Mouse (Mus musculus) ovary, adult 18-20 months (tissue): ENCODE results near the gene Hrc.

Source experiments
- DNase-seq: peaks from one replicate; pipeline ENCODE4 v3.0.0; 2022; ENCODE audit warnings: low spot score, mixed read lengths

The Hrc gene

GRCm38 (mm10) chr7:45335056-45335455 lies at the start of gene Hrc:
Hrc (plus strand) TSS chr7:45335290.
- no peak for DNase-seq

DNA sequence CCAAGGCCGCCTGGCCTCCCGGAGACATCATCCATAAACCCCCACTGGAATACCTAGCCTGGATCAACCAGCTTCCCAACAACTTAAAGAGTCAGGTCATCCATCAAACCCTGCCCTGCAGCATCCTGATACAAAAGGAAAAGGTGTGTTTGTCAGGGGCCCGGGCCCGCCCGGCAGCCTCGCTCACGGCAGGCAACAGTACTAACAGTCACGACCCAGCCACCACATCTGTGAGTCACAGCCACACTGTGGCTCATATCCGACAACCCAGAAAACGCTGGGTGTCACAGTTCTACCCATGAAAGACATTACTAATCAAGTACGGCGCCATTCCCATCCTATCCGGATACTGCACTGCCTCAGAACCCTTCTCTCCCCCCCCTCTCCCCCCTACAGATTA lies 48.6 kb upstream of the Hrc start:
- DNase-seq = no peak

GRCm38 (mm10) chr7:45296626-45297025 lies 38.5 kb upstream of the Hrc start:
- no peak for DNase-seq

DNA sequence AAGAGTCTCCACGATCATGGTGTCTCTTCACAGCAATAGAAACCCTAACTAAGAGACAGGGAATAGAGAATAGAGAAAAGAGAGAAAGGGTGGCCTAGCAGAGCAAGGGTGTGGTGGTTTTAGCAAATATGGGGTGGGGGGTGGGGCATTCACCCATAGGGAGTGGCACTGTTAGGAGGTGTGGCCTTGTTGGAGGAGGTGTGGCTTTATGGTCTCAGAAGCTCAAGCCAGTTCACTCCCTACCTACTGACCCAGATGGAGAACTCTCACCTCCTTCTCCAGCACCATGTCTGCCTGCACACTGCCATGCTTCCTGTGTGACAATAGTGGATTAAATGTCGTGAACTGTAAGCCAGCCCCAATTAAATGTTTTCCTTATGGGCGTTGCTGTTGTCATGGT lies 37.5 kb upstream of the Hrc start:
- DNase-seq = no peak

DNA sequence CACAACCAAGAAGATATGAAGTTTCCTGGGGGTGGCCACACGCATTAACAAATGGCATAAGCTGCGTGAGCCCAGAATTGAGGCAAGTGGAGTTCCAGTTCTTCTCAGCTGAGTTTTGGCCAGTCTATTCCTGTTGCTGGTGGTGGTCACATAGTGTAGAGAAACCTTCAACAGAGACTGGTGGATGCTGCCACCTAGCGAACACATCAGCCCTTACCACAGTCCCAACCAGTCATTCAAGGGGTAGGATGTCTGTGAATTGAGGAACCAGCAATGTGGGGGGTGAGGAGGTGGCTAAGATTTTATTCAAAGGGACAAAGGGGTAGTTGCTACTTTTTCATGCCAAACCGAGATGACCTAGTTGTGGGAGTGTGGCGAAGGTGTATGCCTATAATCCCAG lies 35.3 kb upstream of the Hrc start:
- DNase-seq = no peak

- no peak for DNase-seq
Observed at GRCm38 (mm10) chr7:45300270-45300669, 34.8 kb upstream of the Hrc start.

DNA sequence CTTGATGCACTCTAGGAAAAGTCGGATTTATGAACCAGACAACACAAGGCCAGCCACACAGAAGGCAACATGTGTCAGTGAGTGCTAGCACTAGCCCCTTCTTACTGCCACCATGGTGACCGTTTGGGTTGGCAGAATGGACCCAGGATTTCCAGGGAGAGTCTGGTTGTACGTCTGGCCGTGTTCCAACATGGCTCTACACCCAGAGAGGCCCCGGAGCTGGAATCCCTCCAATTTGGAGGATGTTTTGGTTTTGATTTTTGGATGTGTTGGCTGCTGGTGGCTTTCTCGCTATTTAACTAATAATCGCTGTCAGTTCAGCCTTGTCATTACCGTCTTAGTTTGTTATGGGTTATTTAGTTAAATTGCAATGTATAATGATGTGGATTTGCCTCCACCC lies 32.5 kb upstream of the Hrc start:
- no peak for DNase-seq

DNA sequence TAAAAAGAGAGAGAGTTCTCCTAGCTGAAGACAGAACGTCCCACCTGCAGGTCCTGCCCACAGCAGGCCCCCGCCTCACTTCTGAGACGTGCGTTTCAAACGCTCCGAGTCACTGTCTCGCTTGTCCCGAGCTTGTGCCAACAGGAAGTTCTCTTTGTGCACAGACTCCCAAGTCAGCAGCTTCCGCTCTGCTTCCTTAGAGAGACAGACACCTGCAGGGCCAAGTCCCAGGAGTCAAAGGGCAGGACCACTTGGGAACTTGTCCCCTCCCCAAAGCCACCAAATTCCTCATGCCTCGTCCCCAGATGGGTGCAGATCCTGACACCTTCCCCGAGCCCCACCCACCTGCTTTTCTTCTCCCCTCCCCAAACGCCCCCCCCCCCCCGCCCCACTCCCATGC lies 30.2 kb upstream of the Hrc start:
- no peak for DNase-seq

DNA sequence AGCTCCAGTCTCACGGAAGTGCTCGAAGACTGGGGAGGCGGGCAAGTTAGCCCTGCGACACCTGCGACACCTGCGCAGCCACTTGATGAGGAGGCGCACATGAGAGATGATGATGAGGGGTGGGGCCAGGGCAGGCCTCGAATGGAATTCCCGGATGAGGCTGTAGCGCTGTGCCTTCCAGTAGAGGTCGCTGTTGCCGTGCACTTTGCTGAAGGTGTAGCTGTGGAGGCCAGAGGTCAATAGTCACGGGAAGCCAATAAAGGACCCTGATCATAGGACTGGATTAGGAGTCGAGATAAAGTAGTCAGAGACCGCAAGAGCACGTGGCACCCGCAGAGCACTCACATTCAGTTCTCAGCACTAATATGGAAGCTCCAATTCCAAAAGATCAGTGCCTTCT lies 29.8 kb upstream of the Hrc start:
- DNase-seq = no peak

DNA sequence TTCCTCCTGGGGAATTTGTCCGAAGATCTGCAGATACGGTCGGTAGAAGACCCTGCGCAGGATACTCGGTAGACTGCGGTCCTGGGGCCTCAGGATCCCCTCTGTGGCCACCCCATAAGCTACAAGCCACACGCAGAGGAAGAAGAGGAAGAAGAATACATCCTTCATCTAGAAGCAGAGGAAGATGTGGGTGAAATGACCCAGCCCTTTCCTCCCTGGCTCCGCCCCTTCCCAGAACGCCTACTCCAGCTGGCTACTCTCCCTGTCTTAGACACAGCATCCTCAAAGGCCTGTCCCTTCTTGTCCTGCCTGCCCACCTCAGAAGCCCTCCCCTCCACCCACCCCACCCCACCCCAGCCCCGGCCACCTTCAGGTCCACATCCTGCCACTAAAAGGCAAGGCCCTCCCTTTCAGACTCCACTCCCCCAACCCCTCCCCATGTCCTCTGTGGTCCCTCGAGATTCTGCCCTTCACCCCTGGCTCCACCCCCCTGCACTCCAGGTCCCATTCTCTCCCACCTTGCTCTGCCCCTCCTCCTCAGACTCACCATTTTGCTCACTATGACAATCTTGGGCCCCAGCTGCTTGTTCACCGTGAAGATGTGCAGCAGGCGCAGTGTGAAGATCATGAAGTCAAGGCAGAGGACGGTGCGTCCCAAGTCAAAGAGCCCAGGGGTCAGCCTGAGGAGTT lies 26.4 kb upstream of the Hrc start:
- no peak for DNase-seq

- no peak for DNase-seq
Observed at GRCm38 (mm10) chr7:45309455-45309854, 25.6 kb upstream of the Hrc start.

DNA sequence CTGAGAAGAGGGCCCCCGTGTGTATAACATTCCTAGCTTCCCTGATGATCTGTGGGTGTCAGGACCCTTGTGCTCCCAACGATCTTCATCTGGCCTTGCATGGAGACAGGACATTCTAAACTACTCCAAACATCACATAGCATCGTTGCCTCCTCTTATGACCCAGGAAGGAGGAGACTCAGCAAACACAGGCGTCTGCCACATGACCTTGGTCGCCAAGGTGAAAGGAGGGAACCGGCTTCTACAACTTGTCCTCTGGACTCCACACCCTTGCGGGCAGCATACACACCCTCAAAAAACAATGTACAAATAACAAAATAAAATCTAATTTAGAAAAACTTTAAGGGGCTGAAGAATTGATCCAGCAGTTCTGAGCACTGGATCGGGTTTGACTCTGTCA lies 23.1 kb upstream of the Hrc start:
- peak; percentile 62 for DNase-seq

DNA sequence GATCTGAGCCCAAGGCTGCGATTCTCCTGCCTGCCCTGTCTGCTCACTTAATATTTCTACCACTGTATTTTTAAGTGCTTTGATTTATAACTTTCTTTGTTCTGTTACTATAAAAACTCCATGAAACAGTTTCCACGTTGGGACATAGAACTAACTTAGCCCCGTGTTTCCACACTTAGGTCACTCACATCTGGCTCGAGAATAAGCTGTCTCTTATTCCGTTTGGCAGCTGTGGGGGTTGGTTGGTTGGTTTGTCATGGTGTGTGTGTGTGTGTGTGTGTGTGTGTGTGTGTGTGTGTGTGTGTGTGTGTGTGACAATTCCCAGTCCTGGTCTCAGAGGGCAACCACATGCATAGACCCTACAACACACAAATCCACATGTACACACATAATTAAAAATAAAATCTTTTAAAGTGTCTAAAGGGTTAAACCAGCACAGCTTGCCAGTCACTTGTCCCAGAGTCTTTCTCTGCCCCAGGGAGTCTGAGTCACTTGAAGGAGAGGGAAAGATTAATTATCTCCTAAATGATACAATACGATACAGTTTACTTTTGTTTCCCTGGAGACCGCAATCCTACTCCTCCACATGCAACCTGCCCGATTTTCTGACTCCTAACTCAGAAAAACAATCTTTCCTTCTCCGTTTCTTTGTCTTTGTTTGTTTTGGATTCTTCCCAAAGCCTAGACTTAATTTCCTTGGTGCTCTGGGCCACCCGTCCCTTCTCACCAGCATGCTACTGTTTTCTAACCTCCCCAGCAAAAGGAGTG lies 22.2 kb upstream of the Hrc start:
- no peak for DNase-seq

- DNase-seq = no peak
Observed at GRCm38 (mm10) chr7:45313495-45313894, 21.6 kb upstream of the Hrc start.

DNA sequence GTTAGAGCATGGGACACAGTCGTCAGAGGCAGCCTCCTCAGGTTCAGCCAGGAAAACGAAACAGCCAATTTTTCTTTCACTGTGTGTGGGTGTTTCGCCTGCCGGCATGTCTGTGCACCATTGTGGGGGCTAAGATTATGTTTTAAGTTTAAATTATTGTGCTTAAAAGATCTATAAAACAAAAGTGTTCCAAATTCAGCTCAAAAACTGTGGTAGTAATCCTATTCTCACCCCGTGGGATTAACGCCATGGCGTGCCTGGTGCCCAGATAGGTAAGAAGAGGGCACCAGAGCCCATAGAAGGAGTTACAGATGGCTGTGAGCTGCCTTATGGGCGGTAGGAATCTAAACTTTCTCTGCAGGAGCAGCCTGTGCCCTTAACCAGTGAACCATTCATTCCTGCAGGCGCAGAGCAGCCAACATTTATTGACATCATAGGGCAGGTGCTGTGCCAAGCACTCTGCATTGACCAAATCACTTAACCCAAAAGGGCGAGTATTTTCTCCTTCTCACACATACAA lies 19.8 kb upstream of the Hrc start:
- no peak for DNase-seq

- no peak for DNase-seq
Observed at GRCm38 (mm10) chr7:45316536-45316935, 18.6 kb upstream of the Hrc start.

- no peak for DNase-seq
Observed at GRCm38 (mm10) chr7:45322245-45322644, 12.8 kb upstream of the Hrc start.

DNA sequence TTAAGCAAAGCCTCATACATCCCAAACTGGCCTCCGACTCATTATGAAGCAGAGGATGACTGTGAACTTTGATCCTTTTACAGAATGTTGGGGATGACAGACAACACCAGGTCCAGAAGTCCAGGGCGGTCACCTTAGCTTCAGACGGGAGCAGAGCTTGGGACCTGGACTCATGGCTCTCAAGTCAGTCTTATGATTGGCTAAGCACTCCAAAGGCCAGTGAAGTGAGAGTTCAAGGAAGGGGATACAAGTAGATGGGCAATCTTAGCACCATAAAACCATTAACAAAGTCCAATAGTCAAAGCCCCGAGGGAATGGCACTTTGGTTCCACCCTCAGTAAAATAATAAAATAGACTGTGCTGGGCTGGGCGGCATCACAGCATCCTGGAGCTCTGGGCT lies 12.0 kb upstream of the Hrc start:
- DNase-seq = no peak

GRCm38 (mm10) chr7:45325800-45326199 lies 9.3 kb upstream of the Hrc start:
- no peak for DNase-seq

DNA sequence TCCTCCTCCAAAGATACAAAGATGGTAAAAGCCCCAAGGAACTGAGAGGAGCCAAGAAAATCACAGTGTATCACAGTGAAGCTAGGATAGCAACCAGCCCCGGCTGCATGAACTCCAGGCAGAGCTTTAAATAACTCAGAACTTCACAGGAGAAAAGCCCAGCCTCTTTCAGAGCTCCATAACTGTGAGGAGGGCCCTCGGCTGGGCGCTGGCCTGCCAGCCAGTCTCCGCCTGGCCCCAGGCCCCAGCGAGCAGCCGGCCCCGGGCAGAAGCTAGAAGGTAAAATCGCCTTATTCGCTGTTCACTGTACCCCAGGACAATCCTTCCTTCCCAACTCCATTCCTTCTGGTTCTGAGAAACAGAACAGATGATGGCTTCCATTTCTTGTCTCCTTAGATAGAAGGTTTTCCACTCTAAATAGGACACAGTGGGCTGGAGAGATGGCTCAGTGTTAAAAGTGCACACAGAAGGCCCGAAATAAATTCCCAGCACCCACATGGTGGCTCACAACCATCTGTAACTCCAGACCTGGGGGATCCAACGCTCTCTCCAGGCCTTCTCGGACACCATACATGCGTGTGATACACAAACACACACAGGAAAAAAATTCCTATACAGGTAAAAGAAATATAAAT lies 6.1 kb upstream of the Hrc start:
- no peak for DNase-seq

- no peak for DNase-seq
Observed at GRCm38 (mm10) chr7:45331502-45331901, 3.6 kb upstream of the Hrc start.

GRCm38 (mm10) chr7:45332685-45333425 lies 2.2 kb upstream of the Hrc start:
- peak; percentile 71 for DNase-seq
